Mouse (Mus musculus) C2C12 (cell line): ENCODE results near the gene Slc25a45. TPM values are rescaled to one million over a fixed set of nuclear protein-coding genes. Genes with fewer than 3 reads are reported as not detected.
A peak's percentile ranks its signal among the peaks of the same experiment; 100 is the strongest.

Experiments
- H3K27me3 ChIP-seq: one replicate; pipeline ENCODE4 v1.6.1; 2011; ENCODE audit not compliant: control insufficient read depth, insufficient read depth, insufficient read length
- H3K36me3 ChIP-seq: one replicate; pipeline ENCODE4 v1.6.1; 2011; ENCODE audit not compliant: control insufficient read depth, insufficient read depth
- H3K4me3 ChIP-seq: one replicate; pipeline ENCODE4 v1.5.1; 2011; ENCODE audit warnings: mild to moderate bottlenecking, control low read depth; ENCODE audit not compliant: poor library complexity, insufficient read depth, severe bottlenecking
- H3K79me2 ChIP-seq: one replicate; pipeline ENCODE4 v1.6.1; 2011; ENCODE audit not compliant: control insufficient read depth, insufficient read depth
- H3K79me3 ChIP-seq: one replicate; pipeline ENCODE4 v1.6.1; 2011; ENCODE audit warnings: low read depth, control low read depth
- H3ac ChIP-seq: one replicate; pipeline ENCODE3; 2011; ENCODE audit warnings: low read depth; ENCODE audit not compliant: control insufficient read depth, insufficient read length
- CEBPB ChIP-seq: IDR thresholded peaks from one replicate; pipeline ENCODE4 v1.6.1; 2011; ENCODE audit warnings: low read depth, mild to moderate bottlenecking, control low read depth, moderate library complexity
- CTCF ChIP-seq: IDR thresholded peaks from one replicate; pipeline ENCODE4 v1.5.1; 2011; ENCODE audit not compliant: control insufficient read depth, insufficient read depth, insufficient read length
- FOSL1 ChIP-seq: IDR thresholded peaks from one replicate; pipeline ENCODE4 v1.8.0; 2011; ENCODE audit warnings: mild to moderate bottlenecking, low read length; ENCODE audit not compliant: poor library complexity, insufficient read depth, severe bottlenecking
- MAX ChIP-seq: IDR thresholded peaks from one replicate; pipeline ENCODE4 v1.6.1; 2011; ENCODE audit warnings: mild to moderate bottlenecking, control low read depth
- MYOD1 ChIP-seq: IDR thresholded peaks from one replicate; pipeline ENCODE4 v1.6.1; 2011; ENCODE audit warnings: low read depth; ENCODE audit not compliant: control insufficient read depth, insufficient read length
- MYOG ChIP-seq: IDR thresholded peaks from one replicate; pipeline ENCODE4 v1.6.1; 2011; ENCODE audit not compliant: control insufficient read depth, insufficient read length; ENCODE audit errors: extremely low read depth
- USF1 ChIP-seq: IDR thresholded peaks from one replicate; pipeline ENCODE4 v1.6.1; 2011; ENCODE audit warnings: low read depth, mild to moderate bottlenecking, control low read depth, moderate library complexity
- polyA plus RNA-seq: library from polyadenylated mRNA; unstranded; fragments of >200 nt; fragmentation: generic; extraction: Trizol; gene quantifications from one replicate; pipeline ENCODE4 v1.2.1, GENCODE M21; 2012; ENCODE audit warnings: missing spikeins

Slc25a45 gene
- polyA plus RNA-seq, 1 experiment = 5.5 TPM

GRCm38 (mm10) chr19:5883935-5884334, 6.3 kb downstream of the Slc25a45 start:
- H3K4me3 ChIP-seq = no peak overlapping the region
- TF ChIP-seq MYOG (no peak), USF1 (no peak), MYOD1 (no peak), CEBPB (no peak)
- H3ac ChIP-seq = no peak overlapping the region
- peaks cover 5% of the 10 kb centered on the region for H3K79me2 ChIP-seq
- no peaks in the 10 kb centered on the region for H3K36me3 ChIP-seq
- no peaks in the 10 kb centered on the region for H3K79me3 ChIP-seq
- no peaks in the 10 kb centered on the region for H3K27me3 ChIP-seq

- Histone ChIP-seq H3ac (no peak overlapping the region), H3K27me3 (no peaks in the 10 kb centered on the region), H3K79me2 (no peaks in the 10 kb centered on the region), H3K79me3 (no peaks in the 10 kb centered on the region), H3K36me3 (no peaks in the 10 kb centered on the region), H3K4me3 (no peak overlapping the region)
- TF ChIP-seq MYOD1 (no peak), CTCF (peak; percentile 7)
Measured at GRCm38 (mm10) chr19:5885838-5886237, 8.2 kb downstream of the Slc25a45 start.

GRCm38 (mm10) chr19:5887234-5887815, 9.7 kb downstream of the Slc25a45 start:
- no peak overlapping the region for H3ac ChIP-seq
- no peaks in the 10 kb centered on the region for H3K36me3 ChIP-seq
- no peaks in the 10 kb centered on the region for H3K79me3 ChIP-seq
- no peaks in the 10 kb centered on the region for H3K79me2 ChIP-seq
- TF ChIP-seq USF1 (no peak), MYOD1 (no peak), CTCF (no peak)
- no peaks in the 10 kb centered on the region for H3K27me3 ChIP-seq
- no peak overlapping the region for H3K4me3 ChIP-seq

GRCm38 (mm10) chr19:5889211-5889610, 11.6 kb downstream of the Slc25a45 start:
- no peaks in the 10 kb centered on the region for H3K79me2 ChIP-seq
- no peaks in the 10 kb centered on the region for H3K27me3 ChIP-seq
- H3ac ChIP-seq = no peak overlapping the region
- no peaks in the 10 kb centered on the region for H3K79me3 ChIP-seq
- H3K36me3 ChIP-seq = no peaks in the 10 kb centered on the region
- H3K4me3 ChIP-seq = no peak overlapping the region
- no peak for TF ChIP-seq MYOD1
- no peak for TF ChIP-seq USF1
- TF ChIP-seq CTCF = no peak
- no peak for TF ChIP-seq CEBPB
- TF ChIP-seq MAX = no peak
- TF ChIP-seq FOSL1 = no peak
- no peak for TF ChIP-seq MYOG

GRCm38 (mm10) chr19:5891521-5892258, 14.1 kb downstream of the Slc25a45 start:
- Histone ChIP-seq H3K27me3 (no peaks in the 10 kb centered on the region), H3K79me2 (no peaks in the 10 kb centered on the region), H3K79me3 (no peaks in the 10 kb centered on the region), H3K4me3 (no peak overlapping the region), H3ac (no peak overlapping the region), H3K36me3 (peaks cover 18% of the 10 kb centered on the region)
- TF ChIP-seq CTCF (no peak), MYOD1 (no peak), FOSL1 (no peak), MYOG (no peak)

GRCm38 (mm10) chr19:5892262-5892661, 14.7 kb downstream of the Slc25a45 start:
- H3K79me3 ChIP-seq = no peaks in the 10 kb centered on the region
- no peak for TF ChIP-seq CEBPB
- no peak for TF ChIP-seq USF1
- TF ChIP-seq MAX = no peak
- TF ChIP-seq MYOG = no peak
- no peak for TF ChIP-seq CTCF
- no peak overlapping the region for H3K4me3 ChIP-seq
- no peaks in the 10 kb centered on the region for H3K27me3 ChIP-seq
- no peaks in the 10 kb centered on the region for H3K79me2 ChIP-seq
- H3K36me3 ChIP-seq = peaks cover 24% of the 10 kb centered on the region
- H3ac ChIP-seq = no peak overlapping the region
